Mouse (Mus musculus) layer of hippocampus, adult 8-10 months (tissue): ENCODE data around the gene Lyplal1. TPM values are rescaled to one million over a fixed set of nuclear protein-coding genes. Genes with fewer than 3 reads are reported as not detected.

Experiments
- DNase-seq, 2 experiments: peaks; one replicate each; pipeline ENCODE4 v3.0.0; 2022; ENCODE audit warnings: low spot score in 2 of 2
- total RNA-seq, 4 experiments: library from RNA; stranded (reverse); gene quantifications; 2 replicates each; pipeline ENCODE4 v1.2.4; 2022

Gene Lyplal1
- 10 to 100 TPM in 1 of 4 experiments, 1 to 10 TPM in 3; 8.3 to 12.8 (median 9.3) TPM for total RNA-seq

GRCm38 (mm10) chr1:186116701-186117488 is at the start of gene Lyplal1:
Gene Lyplal1 (minus strand): TSS chr1:186117310.
- peak; percentile 92 to 95 for DNase-seq

DNA sequence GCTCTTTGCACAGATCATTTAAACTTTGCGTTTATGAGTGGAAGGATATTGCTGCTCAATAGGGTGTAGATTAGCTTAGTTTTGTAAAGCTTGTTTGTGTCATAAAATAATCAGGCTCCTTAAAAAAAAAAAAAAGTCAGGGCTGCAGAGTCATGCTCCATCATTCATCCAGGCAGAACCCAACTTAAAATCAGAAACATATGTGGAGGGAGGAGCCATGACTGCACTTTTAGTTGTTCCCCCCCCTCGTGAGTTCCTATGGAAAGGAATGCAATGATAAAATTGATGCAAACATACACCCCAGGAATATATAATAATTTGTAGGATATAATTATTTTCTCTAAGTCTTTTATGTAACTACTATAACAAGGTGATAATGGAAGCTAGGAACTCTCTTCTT is 46.5 kb upstream of the Lyplal1 start:
- DNase-seq: no peak

DNA sequence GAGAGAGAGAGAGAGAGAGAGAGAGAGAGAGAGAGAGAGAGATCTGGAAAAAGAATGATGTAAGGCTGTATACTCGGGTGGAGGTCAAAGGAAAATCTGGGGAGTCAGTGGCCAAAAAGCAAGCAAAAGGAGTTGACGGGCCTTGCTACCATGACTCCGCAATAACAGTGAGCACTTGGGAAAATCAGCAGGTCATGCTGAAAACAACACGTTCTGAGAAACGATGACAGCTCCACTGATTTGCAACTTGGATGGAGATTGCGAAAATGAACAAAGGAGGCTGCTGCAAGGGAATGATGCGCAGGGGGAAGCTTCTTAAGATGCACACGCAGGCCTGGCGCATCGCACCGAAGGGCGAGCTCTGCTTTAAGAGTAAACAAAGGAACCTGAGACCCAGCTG is 46.1 kb upstream of the Lyplal1 start:
- no peak for DNase-seq

DNA sequence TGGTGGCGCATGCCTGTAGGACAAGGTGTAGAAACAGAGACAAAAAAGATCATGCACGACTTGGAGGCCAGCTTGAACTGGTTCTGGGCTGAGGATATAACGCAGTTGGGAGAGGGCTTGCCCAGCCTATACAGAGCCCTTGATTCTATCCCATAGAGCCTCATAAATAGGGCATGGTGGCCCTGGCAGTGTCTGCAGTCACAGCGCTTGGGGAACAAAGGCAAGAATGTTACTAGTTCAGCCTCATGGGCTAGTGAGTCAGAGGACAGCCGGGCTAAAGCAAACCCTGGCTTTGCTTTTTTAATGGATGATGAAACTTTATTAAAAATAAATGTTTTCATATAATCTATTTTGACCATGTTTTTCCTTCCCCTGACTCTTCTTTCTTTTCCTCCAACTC is 33.3 kb upstream of the Lyplal1 start:
- DNase-seq: no peak

DNA sequence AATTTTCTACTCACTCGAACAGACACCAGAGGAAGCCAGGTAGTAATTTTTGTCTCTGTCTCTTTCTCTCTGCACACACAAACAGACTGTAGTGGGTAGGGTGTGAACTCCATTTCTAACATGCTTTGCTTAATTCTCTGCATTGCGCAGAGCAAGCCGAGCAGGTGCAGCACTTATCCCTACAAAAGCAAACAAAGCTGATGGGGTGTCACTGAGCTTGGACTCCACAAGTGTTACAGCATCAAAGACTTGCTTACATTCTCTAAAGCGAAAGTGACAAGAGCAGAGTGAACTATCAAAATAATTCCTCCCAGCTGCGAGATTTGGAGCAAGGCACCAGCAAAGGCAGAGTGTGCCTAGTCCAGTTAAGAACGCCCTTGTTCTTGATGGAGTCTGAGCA is 28.3 kb upstream of the Lyplal1 start:
- DNase-seq: no peak

GRCm38 (mm10) chr1:186140191-186140590 is 23.1 kb upstream of the Lyplal1 start:
- no peak for DNase-seq

DNA sequence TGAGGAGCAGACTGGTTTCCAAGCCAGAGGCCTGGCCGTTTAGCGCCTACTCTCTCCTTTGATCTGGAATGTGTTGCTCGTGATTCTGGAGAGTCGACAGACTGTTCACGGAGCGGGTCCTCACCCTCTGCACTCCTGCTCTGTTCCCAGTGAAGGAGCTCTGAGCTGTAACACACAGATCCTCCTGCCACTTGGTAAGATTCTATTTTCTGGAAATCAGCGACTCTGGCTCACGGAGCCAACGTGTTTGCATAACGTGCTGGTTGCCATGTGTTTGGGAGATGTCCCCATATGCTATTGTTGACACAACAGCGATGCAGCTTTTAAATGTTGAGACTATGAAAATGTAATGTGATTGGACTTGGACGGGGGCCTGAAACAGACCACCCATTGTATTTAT is 20.8 kb upstream of the Lyplal1 start:
- peak in 1 of 2 experiments; percentile 37 for DNase-seq

DNA sequence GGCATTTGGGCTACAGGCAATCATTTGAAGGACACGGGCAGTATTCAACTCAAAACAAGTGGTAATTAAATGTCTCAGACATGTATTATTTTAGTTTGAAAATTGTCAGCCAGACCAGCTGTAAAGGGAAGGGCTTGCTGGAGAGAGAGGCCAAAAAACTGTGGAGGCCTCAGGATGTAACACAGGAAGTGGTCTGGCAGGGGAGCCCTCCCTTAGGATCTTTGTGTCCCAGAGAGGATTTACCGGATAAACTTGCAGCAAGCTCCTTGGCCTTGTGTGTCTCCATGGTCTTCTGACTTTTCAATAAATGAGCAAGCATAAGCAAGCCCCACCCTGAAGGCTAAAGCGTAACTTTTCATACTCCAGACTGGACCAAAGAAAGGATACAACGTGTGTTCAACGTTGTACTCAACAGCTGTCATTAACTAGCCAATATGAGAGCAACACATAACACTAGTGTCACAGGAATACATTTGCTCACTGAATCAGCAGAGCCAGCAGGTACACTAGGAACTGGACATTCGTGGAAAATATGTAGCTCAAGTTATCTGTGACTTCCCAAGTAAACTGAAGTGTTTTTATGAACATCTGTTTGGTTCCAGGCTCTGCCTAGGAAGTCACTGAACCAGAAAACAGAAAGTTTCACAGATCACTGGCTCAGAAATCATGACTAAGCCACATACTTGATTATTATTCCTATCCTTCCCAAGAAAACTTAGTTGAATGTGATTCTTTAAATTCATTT is 19.7 kb upstream of the Lyplal1 start:
- DNase-seq: no peak

DNA sequence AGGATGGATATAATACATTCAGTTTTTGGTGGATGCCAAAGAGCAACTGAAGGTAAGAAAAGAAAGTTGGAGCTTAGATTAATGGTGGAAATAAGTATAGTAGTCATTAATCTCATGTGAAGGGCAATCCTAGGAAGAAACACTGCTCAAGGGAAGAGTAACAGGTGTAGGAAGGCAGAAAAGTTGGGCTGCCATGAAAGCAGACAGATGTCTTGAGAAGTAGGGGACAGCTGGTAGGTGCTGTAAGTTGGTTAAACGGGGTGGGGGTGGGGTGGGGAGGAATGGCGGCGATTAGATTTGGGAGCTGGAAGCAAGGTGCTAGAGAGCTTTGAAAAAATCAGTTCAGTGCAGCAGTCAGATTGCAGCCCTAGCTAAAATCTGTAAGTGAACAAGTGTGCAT is 14.4 kb upstream of the Lyplal1 start:
- no peak for DNase-seq

DNA sequence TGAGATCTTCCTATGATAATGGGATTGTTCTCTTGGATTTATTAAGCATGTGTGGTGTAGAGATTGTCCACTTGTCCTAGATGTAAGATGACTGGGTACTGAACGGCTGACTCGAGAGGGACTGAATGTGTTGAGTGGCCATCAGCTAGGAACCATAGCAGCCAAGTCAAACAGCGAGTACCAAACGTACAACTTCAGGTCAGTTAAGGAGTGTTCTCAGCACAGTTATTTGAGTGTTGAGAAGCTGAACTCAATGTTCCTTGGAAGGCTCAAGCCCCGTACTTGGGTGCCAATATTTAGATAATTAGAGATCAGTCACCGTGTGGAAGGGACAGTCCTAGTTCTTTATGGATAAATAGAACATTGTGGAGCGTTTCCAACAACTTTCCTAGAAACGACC is 11.8 kb upstream of the Lyplal1 start:
- no peak for DNase-seq

DNA sequence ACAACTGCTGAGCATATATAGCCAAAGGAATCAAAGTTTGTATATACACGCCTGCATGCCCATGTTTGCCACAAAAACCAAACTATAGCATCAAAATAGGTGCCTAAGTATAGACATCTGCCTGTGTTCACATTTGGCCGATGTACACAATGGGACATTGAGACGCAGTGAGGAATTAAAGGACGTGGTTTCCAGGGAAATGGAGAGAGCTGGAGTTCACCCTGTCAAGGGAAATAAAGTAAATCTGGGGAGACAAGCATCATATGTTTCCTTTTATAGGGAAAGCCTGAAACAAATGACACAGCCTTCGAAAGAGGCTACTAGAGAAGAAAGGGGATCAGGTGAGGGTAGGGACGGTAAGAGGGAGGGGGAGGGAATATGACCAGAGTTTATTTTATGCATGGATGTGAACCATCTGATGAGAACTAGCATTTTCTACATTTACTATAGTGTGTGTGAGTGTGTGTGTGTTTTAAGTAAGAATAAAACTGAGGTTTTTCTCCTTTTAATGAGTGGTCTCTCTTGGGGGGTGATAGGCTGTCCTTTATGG is 9.3 kb upstream of the Lyplal1 start:
- no peak for DNase-seq

- DNase-seq: no peak
Observed at GRCm38 (mm10) chr1:186123690-186124089, 6.6 kb upstream of the Lyplal1 start.

GRCm38 (mm10) chr1:186119856-186120255 is 2.7 kb upstream of the Lyplal1 start:
- no peak for DNase-seq

DNA sequence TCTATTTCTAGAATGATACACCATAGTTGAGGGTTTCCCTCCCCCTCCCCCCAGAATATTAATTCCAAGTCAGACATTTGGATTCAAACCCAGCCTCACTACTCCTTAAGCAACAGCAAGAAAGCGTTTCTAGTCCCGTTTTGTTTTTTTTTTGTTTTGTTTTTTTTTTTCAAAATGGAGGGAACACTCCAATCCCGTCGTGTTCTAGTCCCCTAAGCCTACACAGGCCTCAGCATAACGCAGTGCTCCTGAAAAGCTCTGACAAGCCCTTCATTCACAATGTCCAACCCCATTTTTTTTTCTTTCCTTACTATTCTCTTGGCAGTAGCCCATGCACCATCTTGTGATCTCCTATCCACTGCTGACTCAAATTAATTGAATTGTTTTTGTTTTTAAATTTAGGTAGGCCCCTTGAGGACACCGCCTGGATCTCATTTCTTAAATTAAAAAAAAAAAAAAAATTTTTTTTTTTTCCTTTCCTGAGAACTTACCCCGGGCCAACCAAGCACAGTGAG is 967 bp downstream of the Lyplal1 start:
- DNase-seq: no peak

GRCm38 (mm10) chr1:186102313-186102712 is 14.8 kb downstream of the Lyplal1 start:
- no peak for DNase-seq

- peak; percentile 6 to 11 for DNase-seq
Observed at GRCm38 (mm10) chr1:186066266-186066897, 50.7 kb downstream of the Lyplal1 start.

GRCm38 (mm10) chr1:186060041-186060440 is 57.1 kb downstream of the Lyplal1 start:
- no peak for DNase-seq

- DNase-seq: no peak
Observed at GRCm38 (mm10) chr1:186054227-186054626, 62.9 kb downstream of the Lyplal1 start.

DNA sequence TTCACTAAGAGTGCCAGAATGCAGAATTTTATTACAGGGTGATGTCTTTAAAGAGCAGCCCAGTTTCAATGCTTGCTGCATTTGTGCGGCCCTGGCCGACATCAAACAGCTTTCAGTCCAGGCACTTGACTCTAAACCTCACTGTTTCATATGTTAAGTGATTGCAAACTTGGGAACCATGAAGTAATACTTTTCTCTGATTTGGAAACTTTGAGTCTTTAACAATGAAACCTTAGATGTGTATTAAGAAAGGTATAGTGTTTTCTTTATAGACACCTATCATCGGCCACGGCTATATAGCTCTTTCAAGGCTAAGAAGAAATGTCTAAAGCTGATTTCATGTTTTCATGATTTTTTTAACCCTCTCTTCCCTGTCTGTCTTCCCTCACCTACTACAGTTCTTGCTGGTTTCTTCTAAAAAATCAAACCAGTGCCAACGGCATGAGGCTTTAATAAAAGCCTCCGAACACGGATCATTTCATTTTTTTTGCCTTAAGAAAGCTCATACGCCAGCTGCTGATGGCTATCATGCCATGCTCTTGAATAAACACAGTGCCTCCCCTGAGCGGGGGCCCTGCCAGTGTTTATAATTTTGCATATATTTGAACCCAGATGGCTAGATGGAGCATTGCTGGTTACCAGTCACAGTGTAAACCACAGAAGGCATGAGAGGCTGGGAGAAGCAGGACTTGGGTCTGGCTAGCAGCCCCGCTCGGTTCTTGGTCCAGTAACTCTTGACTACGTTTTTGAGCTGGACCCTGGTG is 63.6 kb downstream of the Lyplal1 start:
- no peak for DNase-seq

DNA sequence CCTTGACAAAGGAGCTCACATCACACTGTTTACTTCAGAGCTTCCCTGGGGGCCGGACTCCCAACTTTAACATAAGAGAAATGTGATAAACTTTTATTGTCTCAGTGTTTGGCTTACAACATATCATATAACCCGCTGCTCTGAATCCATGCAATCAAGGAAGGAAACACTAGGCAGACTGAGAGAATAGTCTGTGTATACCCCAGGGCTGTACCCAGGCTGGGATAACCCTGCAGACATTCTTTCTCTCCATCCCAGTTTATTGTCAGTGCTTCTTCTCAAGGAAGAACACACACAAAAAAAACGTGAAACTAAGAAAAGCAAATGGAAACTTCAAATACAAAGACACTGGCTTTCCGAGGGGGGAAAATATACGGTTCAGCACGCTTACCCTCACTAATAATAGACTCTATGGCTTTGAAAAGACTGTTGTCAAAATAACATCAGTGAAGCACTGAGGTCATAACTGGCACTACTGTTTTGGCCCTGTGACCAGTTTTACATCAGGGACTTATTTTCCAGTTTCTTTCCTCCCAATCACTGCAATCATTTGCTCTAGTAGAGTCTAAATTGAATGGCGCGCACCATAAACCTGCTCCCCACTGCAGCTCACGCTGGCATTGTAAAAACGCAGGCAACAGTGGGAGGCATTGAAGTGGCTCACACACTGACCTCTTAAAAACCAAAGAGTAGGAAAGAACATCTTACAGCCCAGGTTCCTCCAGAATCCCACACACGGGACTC is 73.2 kb downstream of the Lyplal1 start:
- no peak for DNase-seq
